Mouse (Mus musculus) kidney, adult 9 months (tissue): ENCODE results near the gene Cfap45.
A peak's percentile ranks its signal among the peaks of the same experiment; 100 is the strongest.

ENCODE experiments used
- DNase-seq: peaks from one replicate; pipeline ENCODE4 v3.0.0; 2022

Gene Cfap45

DNA sequence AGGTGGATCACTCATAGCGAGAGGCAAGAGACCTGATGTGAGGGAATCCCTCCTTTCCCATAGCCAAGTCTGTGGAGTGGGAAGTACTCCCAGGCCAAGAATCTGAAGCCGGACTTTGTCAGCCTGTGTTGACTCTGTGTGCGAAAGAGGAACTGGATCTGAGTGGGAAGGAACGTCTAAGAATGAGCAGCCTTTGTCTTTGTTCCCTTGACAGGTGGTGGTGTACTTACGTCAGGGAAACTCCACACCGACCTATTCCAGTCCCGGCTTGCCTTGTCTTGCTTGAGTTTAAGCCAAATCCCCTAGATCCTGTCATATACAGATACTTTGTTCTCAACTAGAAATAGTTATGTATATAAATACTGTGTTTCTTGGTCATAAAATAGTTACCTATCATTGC, 1.9 kb downstream of the Cfap45 start:
- no peak for DNase-seq

DNA sequence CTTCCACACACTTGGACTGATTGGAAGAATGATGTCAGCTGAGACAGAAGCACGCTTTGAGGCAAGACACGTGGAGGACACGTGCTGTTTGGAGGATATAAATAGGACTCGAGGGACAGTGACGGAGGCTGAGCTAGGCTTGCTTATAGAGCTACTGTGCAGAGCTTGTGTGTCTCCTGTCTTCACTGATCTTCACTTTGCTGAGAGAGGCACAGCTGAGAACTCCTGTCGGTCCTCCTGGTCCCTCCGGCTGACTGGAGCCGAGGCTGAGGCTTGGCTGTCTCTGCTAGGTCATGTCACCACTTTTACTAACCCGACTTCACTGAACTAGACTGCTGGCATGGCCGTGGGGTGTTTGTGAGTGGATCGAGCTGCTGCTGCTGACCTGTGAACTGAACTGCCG, 3.1 kb downstream of the Cfap45 start:
- no peak for DNase-seq

DNA sequence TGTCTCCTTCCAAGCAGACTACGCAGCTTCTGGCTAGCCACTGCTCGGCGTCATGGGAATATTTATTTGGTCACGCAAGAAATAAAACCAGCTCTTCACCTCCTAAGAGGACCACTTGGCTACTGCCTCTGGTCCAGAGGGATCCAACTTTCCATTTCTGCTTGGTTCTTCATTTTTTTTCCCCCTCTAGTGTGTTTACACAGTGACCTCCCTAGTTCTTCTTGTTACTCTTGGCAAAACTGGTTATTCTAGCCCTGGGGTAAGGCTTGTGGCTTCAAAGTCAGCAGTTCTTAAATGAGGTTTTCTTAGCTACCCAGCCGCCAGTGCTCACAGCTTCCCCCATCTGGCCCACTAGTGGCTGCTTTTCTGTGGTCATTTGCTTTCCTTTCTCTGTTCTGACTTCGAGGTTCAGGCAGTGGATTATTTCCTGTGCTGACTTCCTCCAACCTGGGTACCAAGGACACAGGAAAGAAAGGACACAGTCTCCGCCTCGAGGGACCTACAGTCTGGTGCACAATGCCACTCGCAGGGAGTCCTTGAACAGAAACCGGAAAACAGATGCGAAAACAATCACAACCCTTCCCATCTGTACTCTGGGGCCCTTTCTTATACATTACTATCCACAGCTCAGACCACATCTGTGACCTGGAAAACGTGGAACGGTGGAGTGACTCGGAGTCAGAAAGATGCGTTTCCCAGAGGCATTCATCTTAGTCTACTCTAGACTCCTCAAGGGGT, 4.6 kb downstream of the Cfap45 start:
- peak; percentile 64 for DNase-seq

DNA sequence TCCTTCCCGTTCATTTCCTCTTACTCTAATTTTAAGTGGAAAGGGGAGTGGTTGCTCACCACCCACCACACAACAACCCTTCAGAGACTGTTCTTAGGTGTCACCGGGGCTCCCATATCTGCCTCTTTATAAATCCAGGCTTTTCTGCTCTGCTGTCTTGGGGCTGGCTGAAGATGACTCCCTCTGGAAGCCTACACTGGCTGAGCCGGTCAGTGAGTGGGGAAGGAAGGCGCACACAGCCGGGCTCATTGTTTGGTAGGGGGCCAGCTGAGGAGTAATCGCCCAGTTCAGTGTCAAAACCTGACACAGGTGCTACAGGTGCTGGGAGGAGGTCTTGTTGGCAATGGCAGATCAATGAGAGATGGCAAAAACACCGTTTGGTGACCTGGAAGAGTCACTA, 5.4 kb downstream of the Cfap45 start:
- DNase-seq, result no peak

DNA sequence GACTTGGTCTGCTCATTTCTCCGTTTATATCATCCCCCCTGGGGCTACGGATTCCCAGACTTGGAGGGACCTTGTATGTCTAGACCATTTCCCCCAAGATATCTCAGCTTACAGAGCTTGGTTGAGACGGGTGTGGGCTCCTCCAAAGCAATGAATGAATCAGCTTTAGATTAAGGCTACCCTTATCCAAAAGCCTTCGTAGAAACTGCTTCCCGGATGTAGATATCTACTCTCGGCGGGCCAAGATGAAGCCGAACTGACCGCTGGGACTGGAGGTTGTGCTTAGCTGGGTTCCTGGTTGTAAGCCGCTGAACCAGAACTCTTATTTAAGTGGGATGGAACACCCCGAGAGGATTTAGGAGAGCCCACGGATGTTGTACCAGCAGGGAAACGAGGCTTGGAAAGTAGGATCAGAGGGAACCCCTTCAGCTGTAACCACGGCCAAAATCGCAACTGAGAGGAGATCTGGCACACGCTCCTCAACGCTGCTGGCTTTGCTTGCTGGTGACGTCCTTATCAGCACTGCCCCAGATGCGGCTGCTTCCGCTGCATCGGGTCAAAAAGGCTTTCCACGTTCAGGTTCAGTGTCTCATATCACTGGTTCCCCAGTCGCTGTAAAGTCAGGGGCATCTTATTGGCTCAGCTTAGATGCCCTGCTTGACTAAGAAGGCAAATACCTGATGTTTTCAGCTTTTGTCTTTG, 5.9 kb downstream of the Cfap45 start:
- DNase-seq, result peak; percentile 48

DNA sequence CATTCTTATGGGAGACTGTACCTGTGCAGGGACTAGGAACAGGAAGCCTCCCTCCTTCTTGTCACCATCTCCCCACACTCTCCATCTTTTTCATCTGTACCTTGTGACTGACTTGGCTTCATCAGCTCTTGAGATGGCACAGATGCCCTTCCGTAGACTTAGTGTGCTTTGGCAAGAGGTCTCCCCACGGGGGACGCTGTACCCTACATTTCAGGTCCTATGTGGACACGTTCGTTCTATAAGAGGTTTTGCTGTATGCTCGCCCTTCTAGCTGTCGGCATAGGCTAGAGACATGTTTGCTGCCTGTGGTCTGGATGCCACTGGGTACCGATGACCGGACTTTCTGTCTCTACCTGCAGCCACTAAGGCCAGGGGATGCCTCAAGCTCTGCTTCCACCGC, 6.8 kb downstream of the Cfap45 start:
- no peak for DNase-seq

DNA sequence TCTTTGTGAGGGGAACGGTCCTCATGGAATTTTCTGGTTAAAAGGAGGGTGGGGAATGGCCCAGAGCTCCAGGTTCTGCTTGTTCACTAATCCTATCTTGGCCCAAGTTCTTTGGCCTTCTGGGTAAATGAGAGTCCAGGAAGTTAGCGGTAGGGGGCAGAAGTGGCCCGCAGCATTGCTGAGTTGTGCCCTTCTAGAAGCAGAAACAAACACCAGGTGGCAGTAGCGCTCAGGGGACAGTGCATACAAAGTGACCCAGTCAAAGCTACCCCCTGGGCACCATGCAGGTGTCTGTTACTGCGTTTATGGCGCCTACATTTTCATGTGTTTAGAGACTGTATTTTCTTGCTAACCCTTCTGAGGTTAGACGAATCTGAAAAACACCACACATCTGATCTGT, 8.1 kb downstream of the Cfap45 start:
- peak; percentile 96 for DNase-seq

DNA sequence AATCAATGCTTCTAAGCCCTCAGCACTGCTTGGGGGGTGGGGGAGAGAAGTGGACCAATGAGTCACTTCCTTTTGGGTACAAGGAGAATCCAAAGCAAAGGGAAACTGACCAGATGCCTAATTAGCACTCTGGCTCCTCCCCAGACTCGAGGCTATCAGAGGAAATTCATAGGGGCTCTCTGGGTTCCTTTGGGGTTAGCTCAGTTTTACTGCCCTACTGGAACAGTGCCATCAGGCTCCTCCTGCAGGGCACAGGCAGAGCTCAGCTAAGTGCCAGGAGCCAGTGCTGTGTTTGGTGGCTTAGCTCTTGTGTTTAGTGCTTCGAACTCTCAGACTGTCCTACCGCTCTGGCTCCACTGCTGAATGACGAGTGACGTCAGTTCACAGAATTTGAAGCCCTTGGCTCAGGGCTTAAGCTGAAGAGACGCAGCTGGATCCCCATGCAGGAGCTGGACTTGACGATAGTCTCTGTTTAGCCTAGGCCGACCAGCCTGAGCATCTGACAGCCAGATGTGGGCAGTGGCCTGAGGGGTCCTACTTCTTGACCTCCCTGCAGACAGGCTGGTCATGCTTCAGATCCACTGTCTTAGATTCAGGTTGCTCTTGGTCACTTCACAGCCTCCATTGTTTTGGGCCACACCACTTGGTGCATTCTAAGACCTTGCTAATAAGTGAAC, 10.1 kb downstream of the Cfap45 start:
- no peak for DNase-seq

DNA sequence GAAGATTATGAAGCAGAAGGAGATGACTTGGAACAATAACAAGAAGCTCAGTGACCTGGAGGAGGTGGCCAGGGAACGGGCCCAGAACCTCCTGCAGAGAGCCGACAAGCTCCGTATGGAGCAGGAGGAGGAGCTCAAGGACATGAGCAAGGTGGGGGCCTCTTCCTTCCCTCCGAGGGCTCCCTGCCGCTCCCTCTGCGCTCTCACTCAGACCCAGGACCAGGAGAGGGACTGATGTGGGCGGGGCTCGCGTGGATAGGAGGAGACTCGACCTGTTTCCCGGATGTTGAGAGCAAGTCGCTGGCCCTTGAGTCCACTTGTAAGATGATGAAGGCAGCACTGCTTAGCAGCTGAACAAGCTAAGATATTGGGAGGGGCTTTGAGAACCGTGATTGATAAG, 11.9 kb downstream of the Cfap45 start:
- DNase-seq, result no peak

DNA sequence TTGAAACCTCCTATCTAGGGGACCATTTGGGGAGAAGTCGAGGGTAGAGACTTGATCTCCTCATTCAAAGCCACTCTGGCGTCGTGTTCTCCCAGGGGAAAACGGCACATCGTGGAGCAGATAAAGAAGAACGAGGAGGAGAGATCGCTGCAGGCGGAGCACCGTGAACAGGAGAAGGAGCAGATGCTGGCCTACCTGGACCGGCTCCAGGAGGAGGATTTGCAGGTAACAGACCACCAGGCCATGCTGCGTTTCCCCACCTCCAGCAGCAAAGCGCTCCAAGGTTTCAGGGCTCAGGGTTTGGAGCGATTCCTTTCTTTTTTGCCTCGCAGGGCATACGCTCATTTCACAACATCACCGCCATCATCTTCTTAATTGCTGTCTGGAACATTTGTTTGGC, 14.5 kb downstream of the Cfap45 start:
- no peak for DNase-seq

DNA sequence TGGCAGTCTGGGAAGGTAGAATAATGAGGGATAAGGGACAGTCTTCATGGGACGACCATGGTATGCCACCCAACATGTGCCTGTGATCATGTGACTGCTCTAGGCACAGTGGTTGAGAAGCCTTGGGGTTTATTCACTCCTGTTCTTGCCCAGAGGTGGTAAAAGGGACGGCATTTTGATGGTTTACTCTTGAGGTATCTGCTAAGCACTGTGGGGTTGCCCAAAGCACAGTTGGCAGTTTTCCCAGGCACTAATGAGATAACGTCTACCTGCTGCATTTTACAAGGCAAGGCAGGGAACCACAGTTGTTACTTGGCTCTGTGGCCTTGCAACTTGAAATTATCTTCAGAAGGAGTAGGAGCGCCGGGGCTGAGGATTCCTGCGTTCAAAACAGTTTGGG, 19.2 kb downstream of the Cfap45 start:
- DNase-seq, result no peak

DNA sequence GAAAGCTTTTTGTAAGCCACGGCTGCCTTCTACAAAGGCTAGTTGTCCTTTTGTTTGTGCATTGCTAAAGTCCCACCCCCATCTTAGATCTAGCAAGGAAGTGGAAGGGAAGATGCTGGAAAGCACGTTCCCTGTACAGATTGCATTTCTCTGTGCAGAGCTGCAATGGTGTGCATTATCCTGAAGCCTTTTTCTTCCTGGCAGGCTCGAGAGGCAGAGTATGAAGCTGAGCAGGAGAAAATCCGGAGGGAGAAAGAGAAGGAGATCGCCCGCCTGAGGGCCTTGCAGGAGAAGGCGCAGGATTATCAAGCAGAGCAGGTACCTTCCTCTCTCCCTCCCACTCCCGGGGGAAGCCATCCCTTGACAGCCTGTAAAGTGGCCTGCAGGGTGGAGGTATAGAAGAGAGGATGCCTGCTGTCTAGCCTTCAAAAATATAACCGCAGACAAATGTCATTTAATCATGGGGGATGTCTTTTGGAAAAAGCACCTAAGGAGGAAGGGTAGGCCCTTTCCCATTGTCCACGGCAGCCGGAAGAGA, 19.8 kb downstream of the Cfap45 start:
- DNase-seq, result no peak

DNA sequence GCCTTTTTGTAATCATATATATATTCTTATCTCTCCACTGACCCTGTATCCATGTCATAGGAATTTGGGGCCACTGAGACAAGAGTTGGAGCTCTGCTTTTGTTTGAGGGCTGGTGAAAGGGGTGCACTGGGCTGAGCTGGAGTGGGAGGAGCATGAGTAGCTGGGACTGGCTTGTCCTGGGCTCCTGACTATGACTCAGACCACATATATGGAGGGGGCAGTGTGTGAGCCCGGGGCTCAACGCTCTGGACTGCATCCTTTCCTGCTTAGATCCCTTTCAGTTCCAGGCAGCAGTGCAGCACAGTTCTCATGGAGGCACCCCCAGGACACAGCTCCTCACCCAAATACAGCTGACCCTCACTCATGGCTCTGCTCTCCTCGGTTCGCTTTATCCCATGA, 25.5 kb downstream of the Cfap45 start:
- DNase-seq, result no peak

DNA sequence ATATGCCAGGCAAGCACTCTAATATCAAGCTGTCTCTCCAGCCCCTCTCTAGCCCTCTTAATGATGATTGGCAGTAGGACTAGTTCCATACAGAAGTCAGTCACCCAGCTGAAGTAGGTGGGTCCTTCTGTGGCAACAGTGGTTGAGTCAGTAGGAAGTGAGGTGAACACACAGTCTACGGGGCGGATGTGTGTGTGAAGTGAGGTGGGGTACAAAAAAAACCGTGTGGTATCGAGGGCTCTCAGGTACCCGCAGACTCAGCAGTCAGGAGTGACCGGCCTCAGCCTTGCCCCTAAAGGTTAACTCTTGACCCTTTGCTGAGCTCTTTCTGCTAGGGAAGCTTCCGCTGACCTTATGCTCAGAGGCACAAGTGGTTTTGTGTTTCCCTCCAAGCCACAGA, 27.9 kb downstream of the Cfap45 start:
- DNase-seq, result no peak

DNA sequence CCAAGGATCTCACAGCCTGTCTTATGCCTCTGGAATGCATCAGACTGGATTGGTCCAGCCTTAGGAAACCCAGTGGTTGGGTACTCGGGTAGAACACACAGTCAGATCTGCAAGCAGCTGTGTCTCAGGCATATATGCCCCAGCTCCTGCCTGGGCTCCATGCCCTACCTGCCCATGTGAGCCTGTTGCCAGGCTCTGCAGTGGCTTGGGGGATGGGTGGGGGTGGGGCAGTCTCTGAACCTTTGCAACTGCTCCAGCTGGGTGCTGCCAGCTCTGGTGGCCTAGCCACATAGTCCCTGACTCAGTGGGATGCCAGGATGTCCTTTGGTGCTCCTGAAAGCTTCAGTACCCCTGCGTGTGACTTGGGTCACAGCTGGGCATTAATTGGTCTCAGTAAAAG, 28.7 kb downstream of the Cfap45 start:
- no peak for DNase-seq

DNA sequence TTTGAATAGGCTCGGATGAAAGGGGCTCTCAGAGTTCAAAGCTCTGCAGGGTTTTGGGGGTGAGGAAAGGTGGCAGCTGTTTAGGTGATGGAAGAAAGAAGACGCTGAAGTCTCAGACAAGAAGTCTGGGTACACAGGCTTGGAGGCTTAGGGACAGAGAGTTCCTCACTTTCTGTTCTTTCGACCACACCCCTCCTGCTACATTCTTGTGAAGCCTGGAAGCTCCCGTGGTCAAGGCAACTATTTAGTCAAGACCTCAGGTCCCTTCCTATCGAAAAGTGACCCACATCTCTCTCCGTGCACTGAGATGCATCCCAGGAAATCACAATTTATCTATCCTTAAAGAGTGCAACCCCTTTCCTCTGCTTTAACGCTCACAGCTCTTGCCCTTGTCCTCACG, 29.1 kb downstream of the Cfap45 start:
- no peak for DNase-seq

DNA sequence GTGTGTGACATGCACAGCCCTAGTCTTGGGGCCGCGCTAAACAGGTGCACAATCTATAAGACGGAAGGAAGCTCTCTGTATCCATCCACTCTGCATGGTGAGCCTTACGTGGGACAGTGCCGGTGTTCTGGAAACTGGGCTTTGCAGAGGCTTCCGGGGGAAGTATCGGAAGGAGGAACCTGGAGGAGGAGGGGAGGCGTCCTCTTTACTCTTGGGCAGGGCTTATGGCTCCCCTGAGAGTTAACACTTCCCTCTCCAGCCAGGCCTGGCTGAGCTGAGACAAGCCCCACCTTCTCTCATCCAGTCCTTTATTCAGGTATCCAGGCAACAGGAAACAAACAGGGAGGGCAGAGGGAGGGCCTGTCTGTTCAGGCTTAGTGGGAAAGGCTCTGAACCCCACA, 29.9 kb downstream of the Cfap45 start:
- DNase-seq, result peak; percentile 61

DNA sequence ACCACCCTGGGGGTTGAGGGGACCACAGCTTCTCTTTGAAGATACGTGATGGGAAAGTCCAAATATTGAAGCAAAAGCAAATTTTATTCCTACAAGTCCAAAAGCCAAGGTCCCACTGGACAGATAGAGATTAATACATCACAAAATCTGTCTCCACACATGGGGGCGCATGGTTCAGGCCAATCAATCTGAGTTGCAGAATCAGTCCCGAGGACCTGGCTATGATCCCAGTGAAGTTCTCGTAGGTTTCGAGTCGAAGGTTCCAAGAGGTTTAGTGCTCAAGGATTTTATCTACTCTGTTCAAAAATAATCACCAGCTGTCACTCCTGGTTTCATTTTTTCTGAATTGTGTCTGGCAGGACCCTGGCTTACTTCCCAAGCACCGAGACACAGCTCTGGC, 30.4 kb downstream of the Cfap45 start:
- no peak for DNase-seq

DNA sequence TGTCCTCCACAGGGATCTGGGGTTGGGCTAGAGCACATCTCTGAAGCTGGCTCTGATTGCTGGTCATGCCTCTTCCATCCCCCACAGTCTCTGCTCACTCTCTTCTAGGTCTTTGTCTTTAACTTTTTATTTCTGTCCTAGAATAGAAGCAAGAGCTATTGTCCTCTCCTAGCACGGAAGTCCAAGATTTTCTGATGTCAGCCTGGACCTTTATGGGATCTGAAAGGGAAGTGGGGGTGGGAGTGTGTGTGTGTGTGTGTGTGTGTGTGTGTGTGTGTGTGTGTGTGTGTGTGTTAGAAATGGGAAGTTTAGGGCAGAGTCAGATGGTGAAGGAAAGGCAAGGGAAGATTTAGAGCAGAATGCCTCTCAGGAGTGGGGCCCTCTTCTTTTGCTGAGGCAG, 32.0 kb downstream of the Cfap45 start:
- DNase-seq, result peak; percentile 35

DNA sequence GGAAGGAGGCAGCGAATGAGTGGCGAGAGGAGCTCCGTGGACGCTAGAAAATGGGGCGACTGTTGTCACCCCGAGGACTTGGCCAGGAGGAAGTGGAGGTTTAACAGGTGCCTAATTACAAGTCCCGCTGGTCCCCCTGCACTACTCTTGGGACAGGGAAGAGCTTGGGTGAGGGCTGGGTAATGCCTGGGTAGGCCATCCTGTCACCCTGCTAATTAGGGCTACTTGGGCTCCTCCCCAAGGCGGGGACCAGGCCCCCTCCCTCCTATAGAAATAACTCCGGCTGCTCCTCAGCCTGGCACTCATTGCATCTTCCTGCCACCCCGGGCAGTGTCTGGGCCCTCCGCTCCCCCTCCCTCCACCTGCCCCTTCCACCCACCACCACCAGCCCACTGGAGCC, 35.0 kb downstream of the Cfap45 start, which contains the start of gene Vsig8:
Vsig8 (plus strand) TSS at position 301 of the 400 bp plus-strand sequence.
- DNase-seq, result no peak

DNA sequence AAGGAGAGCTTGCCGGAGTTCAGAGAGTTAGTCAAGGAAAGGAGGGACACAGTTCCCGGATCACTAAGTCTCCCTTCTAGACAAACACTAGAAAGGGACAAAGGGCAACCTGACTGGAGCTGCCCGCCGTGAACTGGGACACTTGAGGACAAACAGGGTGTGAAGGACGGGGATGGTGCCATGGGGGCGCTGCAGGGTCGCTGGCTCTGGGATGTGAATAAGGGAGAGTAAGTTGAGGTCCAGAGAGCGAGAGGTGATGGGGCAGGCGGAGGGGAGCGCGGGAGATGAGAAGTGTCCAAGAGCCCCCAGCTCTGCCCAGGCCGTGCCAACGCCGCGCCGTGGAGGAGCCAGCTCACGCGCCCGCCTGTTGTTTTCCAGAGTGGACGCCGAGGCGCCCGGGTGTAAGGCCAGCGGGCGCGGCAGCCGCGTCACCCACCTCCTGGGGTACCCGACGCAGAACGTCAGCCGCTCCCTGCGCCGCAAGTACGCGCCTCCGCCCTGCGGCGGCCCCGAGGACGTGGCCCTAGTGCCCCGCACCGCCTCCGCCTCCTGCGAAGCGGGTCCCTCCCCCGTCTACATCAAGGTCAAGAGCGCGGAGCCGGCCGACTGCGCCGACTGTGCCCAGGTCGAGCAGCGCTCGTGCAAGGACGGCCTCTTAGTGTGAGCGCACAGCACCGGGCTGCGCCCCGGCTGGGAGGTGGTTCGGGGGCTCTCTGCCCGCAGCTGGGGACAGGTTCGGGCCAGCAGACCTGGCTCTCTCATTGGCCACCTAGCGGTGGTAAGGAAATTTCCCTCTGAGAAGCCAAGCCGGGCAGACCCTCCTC, 42.3 kb downstream of the Cfap45 start:
- peak; percentile 84 for DNase-seq

DNA sequence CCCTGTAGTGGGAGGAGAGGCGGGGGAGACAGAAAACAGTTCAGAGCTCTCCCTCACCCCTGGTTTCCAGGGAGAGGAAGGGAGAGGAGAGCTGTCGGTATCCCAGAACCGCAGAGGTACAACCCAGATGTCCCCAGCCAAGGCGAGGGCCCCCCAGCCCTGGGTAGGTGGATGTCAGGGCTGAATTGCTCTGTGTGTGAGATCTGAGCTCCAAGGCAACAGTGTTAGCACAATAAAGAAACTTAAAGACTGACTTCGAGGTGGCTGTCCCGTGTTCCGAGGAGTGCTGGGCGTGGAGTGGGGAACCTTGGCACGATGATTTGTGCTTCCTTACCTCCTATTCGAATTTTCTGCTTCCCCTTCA, 42.8 kb downstream of the Cfap45 start:
- no peak for DNase-seq

DNA sequence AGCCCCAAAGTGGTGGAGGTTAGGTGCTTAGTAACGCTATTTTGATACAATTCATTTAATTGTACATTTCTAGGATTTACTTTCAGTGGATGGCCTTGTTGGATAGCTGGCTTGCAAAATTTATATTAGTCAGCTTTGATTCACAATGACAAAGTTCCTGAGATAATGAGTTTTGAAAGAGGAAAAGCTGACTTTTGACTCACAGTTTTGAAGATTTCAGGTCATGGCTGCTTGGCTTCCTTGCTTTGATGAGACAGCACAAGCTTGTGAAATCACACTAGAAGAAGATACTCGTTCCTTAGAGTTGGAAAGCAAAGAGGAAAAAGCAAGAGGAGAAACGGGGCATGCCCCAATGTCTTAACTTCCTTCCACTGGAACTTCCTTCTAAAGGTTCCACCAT, 45.5 kb downstream of the Cfap45 start:
- no peak for DNase-seq
